Mouse (Mus musculus): ENCODE results near the gene Ano4. TPM values are rescaled to one million over a fixed set of nuclear protein-coding genes. Genes with fewer than 3 reads are reported as not detected.
"Not testable (repeated sequence)": the region's sequence is repeated elsewhere in the genome, so short reads cannot be mapped to it uniquely, and the experiment has no call there.

The Ano4 gene
- polyA plus RNA-seq, 1 experiment from 2014 or later, result 0.08 TPM

- no peaks in the 10 kb centered on the region for H3K36me3 ChIP-seq (replicated peaks)
- 40% methylated on average over 6 of the region's 6 CpGs for WGBS (ENCODE audit: insufficient replicate concordance)
- H3K27me3 ChIP-seq, result no peaks in the 10 kb centered on the region
- H3K4me1 ChIP-seq (replicated peaks), result no peaks in the 10 kb centered on the region
- H3K4me2 ChIP-seq, result no peak overlapping the region
- ATAC-seq (ENCODE audit: insufficient read depth), result no peak
- no peaks in the 10 kb centered on the region for H3K9me3 ChIP-seq (replicated peaks)
- no peak overlapping the region for H3K4me3 ChIP-seq (replicated peaks)
- H3K9ac ChIP-seq, result no peak overlapping the region
- H3K27ac ChIP-seq (replicated peaks), result no peak overlapping the region
Measured at GRCm38 (mm10) chr10:89121391-89121790, 223.2 kb downstream of the Ano4 start.

GRCm38 (mm10) chr10:89114381-89114780 is 230.2 kb downstream of the Ano4 start:
- Histone ChIP-seq H3K4me3 (replicated peaks) (no peak overlapping the region), H3K27ac (replicated peaks) (no peak overlapping the region), H3K27me3 (no peaks in the 10 kb centered on the region), H3K4me2 (no peak overlapping the region), H3K9ac (no peak overlapping the region), H3K36me3 (replicated peaks) (no peaks in the 10 kb centered on the region), H3K9me3 (replicated peaks) (no peaks in the 10 kb centered on the region), H3K4me1 (replicated peaks) (no peaks in the 10 kb centered on the region)
- 56% methylated on average over 6 of the region's 6 CpGs for WGBS (ENCODE audit: insufficient replicate concordance)
- ATAC-seq (ENCODE audit: insufficient read depth), result no peak

- Histone ChIP-seq H3K4me2 (no peak overlapping the region), H3K4me3 (replicated peaks) (no peak overlapping the region), H3K27me3 (no peaks in the 10 kb centered on the region), H3K9me3 (replicated peaks) (no peaks in the 10 kb centered on the region), H3K27ac (replicated peaks) (no peak overlapping the region), H3K36me3 (replicated peaks) (no peaks in the 10 kb centered on the region), H3K4me1 (replicated peaks) (no peaks in the 10 kb centered on the region), H3K9ac (no peak overlapping the region)
- ATAC-seq (ENCODE audit: insufficient read depth), result no peak
- 62% methylated on average over 2 of the region's 2 CpGs for WGBS (ENCODE audit: insufficient replicate concordance)
Measured at GRCm38 (mm10) chr10:89111466-89111865, 233.1 kb downstream of the Ano4 start.

GRCm38 (mm10) chr10:89110917-89111316 is 233.6 kb downstream of the Ano4 start:
- no peaks in the 10 kb centered on the region for H3K9me3 ChIP-seq (replicated peaks)
- no peak for ATAC-seq (ENCODE audit: insufficient read depth)
- H3K27ac ChIP-seq (replicated peaks), result no peak overlapping the region
- no peaks in the 10 kb centered on the region for H3K36me3 ChIP-seq (replicated peaks)
- H3K9ac ChIP-seq, result no peak overlapping the region
- H3K4me3 ChIP-seq (replicated peaks), result no peak overlapping the region
- H3K27me3 ChIP-seq, result no peaks in the 10 kb centered on the region
- no peak overlapping the region for H3K4me2 ChIP-seq
- H3K4me1 ChIP-seq (replicated peaks), result no peaks in the 10 kb centered on the region
- WGBS (ENCODE audit: insufficient replicate concordance), result 49% methylated on average over 1 of the region's 1 CpGs

- no peak for ATAC-seq (ENCODE audit: insufficient read depth)
- Histone ChIP-seq H3K4me2 (no peak overlapping the region), H3K9me3 (replicated peaks) (no peaks in the 10 kb centered on the region), H3K36me3 (replicated peaks) (no peaks in the 10 kb centered on the region), H3K27ac (replicated peaks) (no peak overlapping the region), H3K9ac (no peak overlapping the region), H3K4me3 (replicated peaks) (no peak overlapping the region), H3K27me3 (no peaks in the 10 kb centered on the region), H3K4me1 (replicated peaks) (no peaks in the 10 kb centered on the region)
- 67% methylated on average over 2 of the region's 2 CpGs for WGBS (ENCODE audit: insufficient replicate concordance)
Measured at GRCm38 (mm10) chr10:89103594-89103993, 241.0 kb downstream of the Ano4 start.

- no peaks in the 10 kb centered on the region for H3K36me3 ChIP-seq (replicated peaks)
- H3K4me3 ChIP-seq (replicated peaks), result no peak overlapping the region
- WGBS (ENCODE audit: insufficient replicate concordance), result 29% methylated on average over 7 of the region's 7 CpGs
- no peaks in the 10 kb centered on the region for H3K27me3 ChIP-seq
- no peak overlapping the region for H3K9ac ChIP-seq
- no peak overlapping the region for H3K27ac ChIP-seq (replicated peaks)
- no peaks in the 10 kb centered on the region for H3K9me3 ChIP-seq (replicated peaks)
- no peak for ATAC-seq (ENCODE audit: insufficient read depth)
- no peak overlapping the region for H3K4me2 ChIP-seq
- no peaks in the 10 kb centered on the region for H3K4me1 ChIP-seq (replicated peaks)
Measured at GRCm38 (mm10) chr10:89102025-89102424, 242.5 kb downstream of the Ano4 start.

GRCm38 (mm10) chr10:89098183-89098582 is 246.4 kb downstream of the Ano4 start:
- H3K4me1 ChIP-seq (replicated peaks), result 0 out of 2 replicates have a peak, but pooled peaks cover 4% of the 10 kb centered on the region
- H3K27me3 ChIP-seq, result no peaks in the 10 kb centered on the region
- ATAC-seq (ENCODE audit: insufficient read depth), result no peak

GRCm38 (mm10) chr10:89092350-89093040 is 252.1 kb downstream of the Ano4 start:
- Histone ChIP-seq H3K9me3 (replicated peaks) (no peaks in the 10 kb centered on the region), H3K4me2 (peak overlapping the region; percentile 54), H3K4me3 (replicated peaks) (no peak overlapping the region), H3K4me1 (replicated peaks) (peaks cover 14% of the 10 kb centered on the region), H3K27ac (replicated peaks) (peak overlapping the region; percentile 73), H3K9ac (no peak overlapping the region), H3K27me3 (no peaks in the 10 kb centered on the region), H3K36me3 (replicated peaks) (no peaks in the 10 kb centered on the region)
- ATAC-seq (ENCODE audit: insufficient read depth), result peak; percentile 96
- WGBS (ENCODE audit: insufficient replicate concordance), result 23% methylated on average over 9 of the region's 9 CpGs

More at GRCm38 (mm10) chr10:89098183-89098582, 246.4 kb downstream of the Ano4 start:
- Histone ChIP-seq H3K9ac (no peak overlapping the region), H3K4me3 (replicated peaks) (no peak overlapping the region), H3K4me2 (no peak overlapping the region), H3K27ac (replicated peaks) (no peak overlapping the region), H3K9me3 (replicated peaks) (no peaks in the 10 kb centered on the region), H3K36me3 (replicated peaks) (no peaks in the 10 kb centered on the region)
- 49% methylated on average over 4 of the region's 4 CpGs for WGBS (ENCODE audit: insufficient replicate concordance)

- Histone ChIP-seq H3K27ac (replicated peaks) (no peak overlapping the region), H3K4me1 (replicated peaks) (no peaks in the 10 kb centered on the region), H3K9ac (no peak overlapping the region), H3K4me2 (no peak overlapping the region), H3K27me3 (no peaks in the 10 kb centered on the region), H3K9me3 (replicated peaks) (no peaks in the 10 kb centered on the region), H3K4me3 (replicated peaks) (no peak overlapping the region), H3K36me3 (replicated peaks) (no peaks in the 10 kb centered on the region)
- 57% methylated on average over 5 of the region's 5 CpGs for WGBS (ENCODE audit: insufficient replicate concordance)
- no peak for ATAC-seq (ENCODE audit: insufficient read depth)
Measured at GRCm38 (mm10) chr10:89077447-89077846, 267.1 kb downstream of the Ano4 start.

- no peaks in the 10 kb centered on the region for H3K4me1 ChIP-seq (replicated peaks)
Measured at GRCm38 (mm10) chr10:89055891-89056290, 288.7 kb downstream of the Ano4 start.

GRCm38 (mm10) chr10:89044921-89045320 is 299.6 kb downstream of the Ano4 start:
- H3K27me3 ChIP-seq; H3K4me2 ChIP-seq; H3K27ac ChIP-seq (replicated peaks); H3K4me1 ChIP-seq (replicated peaks); H3K9ac ChIP-seq; H3K36me3 ChIP-seq (replicated peaks); H3K4me3 ChIP-seq (replicated peaks); ATAC-seq (ENCODE audit: insufficient read depth); H3K9me3 ChIP-seq (replicated peaks): not testable (repeated sequence)
- 71% methylated on average over 12 of the region's 12 CpGs for WGBS (ENCODE audit: insufficient replicate concordance)

More at GRCm38 (mm10) chr10:89055891-89056290, 288.7 kb downstream of the Ano4 start:
- H3K4me3 ChIP-seq (replicated peaks), result no peak overlapping the region
- ATAC-seq (ENCODE audit: insufficient read depth), result no peak
- no peaks in the 10 kb centered on the region for H3K36me3 ChIP-seq (replicated peaks)
- WGBS (ENCODE audit: insufficient replicate concordance), result 67% methylated on average over 3 of the region's 3 CpGs
- no peak overlapping the region for H3K27ac ChIP-seq (replicated peaks)
- no peak overlapping the region for H3K4me2 ChIP-seq
- H3K9ac ChIP-seq, result no peak overlapping the region
- no peaks in the 10 kb centered on the region for H3K9me3 ChIP-seq (replicated peaks)
- H3K27me3 ChIP-seq, result no peaks in the 10 kb centered on the region

GRCm38 (mm10) chr10:89044166-89044565 is 300.4 kb downstream of the Ano4 start:
- WGBS (ENCODE audit: insufficient replicate concordance), result 61% methylated on average over 1 of the region's 1 CpGs
- H3K9me3 ChIP-seq (replicated peaks), result no peaks in the 10 kb centered on the region
- H3K4me1 ChIP-seq (replicated peaks), result no peaks in the 10 kb centered on the region
- no peaks in the 10 kb centered on the region for H3K27me3 ChIP-seq
- no peak overlapping the region for H3K27ac ChIP-seq (replicated peaks)
- H3K9ac ChIP-seq, result no peak overlapping the region
- no peaks in the 10 kb centered on the region for H3K36me3 ChIP-seq (replicated peaks)
- no peak overlapping the region for H3K4me3 ChIP-seq (replicated peaks)
- no peak for ATAC-seq (ENCODE audit: insufficient read depth)
- H3K4me2 ChIP-seq, result no peak overlapping the region
